Mouse (Mus musculus) gastrocnemius, postnatal 25 days (tissue): ENCODE measurements around the gene Atp6v0e. TPM values are rescaled to one million over a fixed set of nuclear protein-coding genes. Genes with fewer than 3 reads are reported as not detected.

Experiments
- DNase-seq: peaks from one replicate; pipeline ENCODE4 v3.0.0; 2022
- total RNA-seq, 2 experiments: library from RNA; stranded (reverse); gene quantifications; 1 replicate in 1 of 2; 2 replicates in 1 of 2; pipeline ENCODE4 v1.2.3; 2021

The Atp6v0e gene
- total RNA-seq, 2 experiments from 2014 or later, result 29.7 to 43.1 TPM

DNA sequence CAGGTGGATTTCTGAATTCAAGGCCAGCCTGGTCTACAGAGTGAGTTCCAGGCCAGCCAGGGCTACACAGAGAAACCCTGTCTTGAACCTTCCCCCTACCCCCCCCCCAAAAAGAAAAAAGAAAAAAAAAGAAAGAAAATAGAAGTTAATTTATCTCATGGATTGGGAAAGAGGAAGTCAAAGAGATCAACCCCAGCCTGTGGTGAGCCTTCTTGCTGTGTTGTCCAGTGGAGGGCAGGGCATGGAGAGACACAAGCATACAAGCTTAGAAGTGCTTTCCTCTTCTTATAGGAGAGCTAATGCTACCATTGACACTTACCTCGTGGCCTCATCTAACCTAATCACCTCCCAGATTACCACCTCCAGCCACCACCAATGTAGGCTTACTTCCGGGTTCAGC is 23.2 kb upstream of the Atp6v0e start:
- no peak for DNase-seq

DNA sequence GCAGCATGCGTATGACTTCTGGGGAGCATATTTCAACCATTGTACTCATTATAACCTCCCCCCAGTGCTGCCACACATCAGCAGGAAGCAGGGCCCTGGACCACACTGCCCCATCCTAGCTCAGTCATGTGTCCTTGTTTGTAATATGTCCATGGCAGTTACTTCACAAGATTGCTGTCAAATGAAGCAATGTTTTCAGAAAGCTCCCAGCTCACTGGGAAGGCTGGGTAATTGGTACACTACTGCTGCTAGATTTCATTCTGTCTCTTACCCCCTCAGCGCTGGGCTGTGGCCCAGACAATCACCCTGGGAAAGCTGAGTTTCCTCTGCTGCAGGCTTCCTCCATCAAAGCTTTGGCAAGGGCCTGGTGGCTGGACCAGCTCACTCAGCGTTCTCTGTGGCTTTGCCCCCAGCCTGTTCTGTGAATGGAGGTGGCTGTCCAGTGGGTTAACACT is 22.7 kb upstream of the Atp6v0e start:
- DNase-seq, result no peak

DNA sequence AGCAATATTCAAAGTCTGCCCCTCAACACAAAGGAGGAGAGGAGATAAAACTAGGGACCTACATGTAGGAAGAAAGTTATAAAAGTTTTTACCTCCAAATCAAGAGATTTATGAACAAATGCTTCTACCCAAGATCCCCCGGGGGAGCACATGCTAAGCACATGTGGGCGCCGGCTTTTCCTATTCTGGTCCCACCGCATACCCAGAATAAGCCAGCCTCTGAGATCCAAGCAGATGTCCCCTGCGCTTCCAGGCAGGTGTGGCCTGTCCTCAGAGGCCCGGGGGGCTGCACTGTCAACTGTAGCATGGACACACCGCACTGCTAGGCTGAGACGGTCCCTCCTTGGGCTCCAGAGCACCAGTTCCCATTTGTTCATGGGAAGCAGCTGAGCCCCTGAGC is 19.6 kb upstream of the Atp6v0e start:
- DNase-seq, result no peak

DNA sequence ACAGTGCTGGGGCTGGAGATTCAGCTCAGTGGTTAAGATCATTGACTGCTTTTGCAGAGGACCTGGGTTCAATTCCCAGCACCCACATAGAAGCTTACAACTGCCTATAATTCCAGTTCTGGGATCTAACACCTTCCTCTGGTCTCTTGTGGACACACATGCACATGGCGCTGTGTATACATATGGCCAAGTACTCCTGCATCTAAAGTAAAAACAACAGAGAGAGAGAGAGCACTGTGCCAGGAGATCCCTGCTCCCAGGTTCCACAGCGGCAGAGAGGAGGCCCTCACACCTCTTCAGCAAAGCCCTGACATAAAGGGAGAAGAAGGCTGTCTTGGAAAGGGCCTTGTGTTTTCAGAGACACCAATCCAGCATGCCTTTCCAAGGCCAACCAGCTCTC is 19.0 kb upstream of the Atp6v0e start:
- DNase-seq, result no peak

DNA sequence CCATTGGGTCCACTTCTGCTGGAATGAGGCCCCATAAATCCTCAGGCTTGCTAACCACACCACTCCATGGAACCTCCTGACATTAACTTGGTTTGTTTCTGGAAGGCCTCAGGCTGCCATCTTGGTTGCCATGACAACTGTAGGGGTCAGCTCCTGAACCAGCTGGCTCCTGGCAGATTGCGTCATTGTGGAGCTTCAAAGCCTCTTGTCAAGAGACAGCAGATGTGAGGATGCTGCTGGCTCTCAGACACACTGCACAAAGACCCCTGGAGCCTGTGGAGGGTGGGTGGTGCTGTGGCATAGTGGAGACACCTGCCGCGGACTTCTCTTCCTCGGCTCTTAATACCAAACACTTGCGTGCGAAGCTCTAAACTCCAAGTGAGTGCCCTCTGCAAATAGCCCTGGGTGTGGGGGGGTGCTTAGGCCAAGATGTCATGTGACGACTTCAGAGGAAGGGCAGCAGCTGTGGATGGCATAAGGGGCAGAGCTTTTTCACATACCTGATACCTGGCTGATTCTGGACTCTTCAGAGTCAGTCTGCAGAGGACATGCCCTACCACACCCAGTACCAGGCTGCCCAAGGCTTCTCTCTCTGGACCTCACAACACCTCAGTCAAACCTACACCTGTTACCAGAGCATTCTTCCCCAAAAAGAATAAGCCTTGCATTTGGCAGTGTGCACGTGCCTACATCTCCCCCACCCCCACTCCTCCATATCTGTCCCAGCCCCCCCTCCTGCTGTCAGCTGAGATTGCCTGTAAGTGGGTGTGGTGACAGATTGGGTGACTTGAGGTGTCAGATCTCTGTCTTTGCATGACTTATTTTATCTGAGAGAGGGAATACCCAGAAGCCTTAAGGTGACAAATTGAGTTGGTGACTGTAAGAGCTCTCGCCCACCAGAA is 18.3 kb upstream of the Atp6v0e start:
- no peak for DNase-seq

DNA sequence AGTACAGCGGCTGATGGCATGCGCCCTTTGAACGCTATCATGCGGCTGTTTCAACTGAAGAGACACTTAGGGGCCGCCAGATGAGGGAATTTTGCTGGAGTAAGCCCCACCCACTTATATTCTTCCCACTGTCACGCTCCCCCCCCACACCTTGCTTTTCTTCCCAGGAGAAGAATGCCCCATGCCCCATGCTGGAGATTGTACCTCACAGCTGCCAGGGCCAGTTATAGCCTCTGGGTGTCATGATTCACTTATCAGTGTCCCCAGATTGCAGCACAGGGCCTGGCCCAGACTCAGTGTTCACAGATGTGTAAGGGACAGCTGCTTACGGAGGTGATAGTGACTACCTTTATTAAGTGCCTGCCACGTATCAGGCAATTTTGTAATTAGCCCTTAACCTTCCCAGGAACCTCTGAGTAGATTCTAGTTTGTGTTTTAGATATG is 17.6 kb upstream of the Atp6v0e start:
- no peak for DNase-seq

DNA sequence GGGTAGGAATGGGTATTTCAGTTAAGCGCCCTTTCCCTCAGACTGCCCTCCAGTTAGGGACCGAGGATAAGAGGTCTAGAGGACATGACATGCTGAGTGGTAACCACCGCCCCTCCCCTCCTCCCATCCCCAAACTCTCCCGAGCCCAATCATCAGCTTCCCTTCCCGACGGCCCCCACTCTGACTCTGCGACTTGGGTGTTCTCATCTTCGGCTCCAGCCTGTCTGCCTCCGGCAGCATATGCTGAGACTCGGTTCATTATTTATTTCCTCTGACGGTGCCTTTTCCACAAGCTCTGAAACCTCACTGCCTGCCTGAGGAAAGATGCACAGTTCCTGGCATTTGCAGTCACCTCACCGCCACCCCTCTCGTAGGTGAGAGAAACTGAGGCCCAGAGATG is 15.7 kb upstream of the Atp6v0e start:
- DNase-seq, result no peak

DNA sequence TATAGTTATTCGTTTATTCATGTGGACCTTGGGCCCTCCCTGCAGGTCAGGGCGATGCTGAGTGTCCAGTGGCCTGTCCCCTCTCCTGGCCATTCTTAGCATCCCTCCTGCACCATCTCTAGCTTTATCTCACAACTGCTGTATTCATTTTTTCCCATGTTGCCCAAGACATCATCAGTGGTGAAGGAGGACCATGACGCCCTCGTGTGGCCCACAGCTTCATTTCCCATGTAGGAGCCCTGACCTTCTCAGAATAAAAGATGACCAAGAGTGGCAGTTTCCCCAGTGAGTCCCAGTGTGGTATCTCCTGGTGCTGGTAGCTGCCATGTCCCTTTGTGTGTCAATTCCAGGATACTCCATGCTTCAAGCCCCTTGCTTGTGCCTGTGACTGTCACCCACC is 13.5 kb upstream of the Atp6v0e start:
- no peak for DNase-seq

DNA sequence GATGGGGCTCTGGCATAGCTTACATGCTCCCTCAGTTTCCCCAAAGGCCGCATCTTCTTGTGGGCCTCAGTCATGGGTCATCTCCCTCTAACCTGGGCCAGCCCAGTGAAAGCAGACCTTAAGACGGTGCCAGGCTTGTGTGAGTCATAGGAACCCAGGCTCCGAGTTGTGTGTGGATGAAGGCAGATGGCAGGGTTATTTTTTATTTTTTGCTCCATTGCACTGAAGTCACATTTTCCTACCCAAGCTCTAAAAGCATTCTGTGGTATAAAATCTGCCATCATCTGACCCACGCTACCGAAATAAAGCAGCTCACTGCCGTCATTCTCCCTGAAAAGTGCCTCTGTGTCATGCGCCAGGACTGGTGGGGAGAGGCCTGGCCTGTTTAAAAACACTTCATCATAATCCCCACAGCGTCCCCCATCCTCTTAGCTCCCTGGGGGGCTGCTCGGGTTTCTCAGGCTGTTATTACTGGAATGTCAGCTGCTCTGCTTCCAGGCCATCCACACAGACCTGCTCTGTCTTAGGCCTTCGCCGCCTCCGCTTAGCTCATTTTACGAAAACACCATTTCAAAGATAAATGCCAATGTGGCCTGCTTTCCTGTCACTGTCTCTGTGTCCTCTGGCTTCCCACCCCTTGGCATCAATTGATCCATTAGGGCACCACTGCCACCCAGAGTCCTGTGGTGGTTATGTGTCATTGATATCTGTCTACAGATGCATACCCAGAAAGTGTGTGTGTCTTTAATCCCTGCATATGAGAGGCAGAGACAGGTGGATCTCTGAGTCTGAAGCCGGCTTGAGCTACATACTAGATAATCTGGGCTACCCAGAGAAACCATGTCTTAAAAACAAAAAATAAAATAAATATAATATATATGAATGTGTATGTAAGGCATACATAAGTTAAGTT is 12.3 kb upstream of the Atp6v0e start:
- peak; percentile 57 for DNase-seq

DNA sequence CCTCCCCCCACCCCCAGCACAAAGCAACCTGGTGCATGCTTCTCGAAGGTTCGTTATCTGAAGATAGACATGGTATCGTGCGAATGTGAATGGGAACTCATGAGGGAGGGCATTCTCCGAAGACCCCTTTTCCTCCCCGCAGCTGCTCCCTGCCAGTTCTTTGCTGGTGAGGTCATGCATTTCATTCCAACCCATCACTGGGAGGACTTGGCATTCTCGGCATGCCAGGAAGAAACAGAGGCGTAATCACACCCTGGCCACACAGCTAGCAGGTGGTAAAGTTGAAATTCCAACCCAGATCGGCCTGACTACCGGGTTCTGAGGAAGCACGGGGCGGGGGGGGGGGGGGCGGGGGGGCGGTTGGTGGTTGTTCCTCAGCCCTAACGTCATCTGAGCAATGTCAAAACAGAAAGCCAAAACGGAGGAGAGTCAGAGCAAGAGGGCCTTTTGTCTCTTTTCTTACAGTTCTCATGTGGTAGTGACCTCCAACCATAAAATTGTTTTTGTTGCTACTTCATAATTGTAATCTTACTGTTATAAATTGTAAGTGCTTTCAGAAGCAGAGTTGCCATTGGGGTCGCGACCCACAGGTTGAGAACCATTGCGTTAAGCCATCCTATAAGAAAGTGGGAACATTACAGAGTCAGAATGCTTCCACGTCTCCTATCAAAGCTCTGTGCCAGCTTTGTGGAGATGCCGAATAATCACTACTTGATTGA is 4.0 kb upstream of the Atp6v0e start:
- DNase-seq, result no peak

DNA sequence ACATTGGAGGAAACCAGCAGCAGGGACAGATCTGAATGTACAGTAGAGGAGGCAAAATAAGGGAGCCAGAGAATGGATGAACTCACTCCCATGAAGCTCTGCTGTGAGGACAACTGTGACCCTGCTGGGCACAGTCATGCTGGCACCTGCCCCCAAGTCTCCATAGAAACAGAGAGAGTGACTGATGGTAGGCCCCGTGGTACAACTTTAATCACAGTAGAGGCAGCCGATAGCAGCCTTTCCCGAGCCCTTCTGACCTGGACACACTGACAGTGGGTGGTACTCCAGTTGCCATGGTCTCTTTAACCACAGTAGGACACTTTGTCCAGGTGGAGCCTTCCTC is 3.5 kb upstream of the Atp6v0e start:
- no peak for DNase-seq

DNA sequence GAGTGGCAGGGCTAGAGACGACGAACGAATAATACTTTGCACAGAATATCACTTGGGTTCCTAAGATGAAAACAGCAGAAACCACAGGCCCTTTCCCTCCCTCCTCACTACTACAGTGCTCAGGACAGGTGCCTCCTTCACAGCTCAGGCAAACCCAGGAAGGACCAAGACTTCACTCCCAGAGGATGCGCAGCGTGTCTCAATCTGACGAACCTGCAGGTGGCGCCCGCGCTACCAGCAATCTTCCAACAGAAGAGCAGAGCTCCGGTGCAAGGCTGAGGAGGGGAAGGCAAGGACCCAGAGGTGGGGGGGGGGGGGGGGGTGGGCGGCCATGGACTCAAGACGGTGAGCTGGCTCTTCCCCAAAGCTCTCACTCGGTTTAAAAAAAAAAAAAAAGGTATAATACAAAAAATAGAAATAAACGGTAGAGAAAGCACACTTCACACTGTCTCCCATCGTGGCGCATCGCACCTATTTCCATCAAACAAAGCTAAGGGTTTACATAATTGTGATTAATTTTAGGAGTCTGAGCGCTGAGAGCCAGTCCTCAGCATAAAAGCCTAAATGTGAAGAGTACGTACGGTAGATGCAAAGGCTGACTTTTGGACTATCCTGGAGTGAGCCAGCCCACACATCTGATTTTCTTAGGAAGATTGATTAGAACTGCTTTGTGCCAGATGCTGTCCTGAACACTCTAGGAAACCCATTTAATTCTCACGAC is 2.7 kb upstream of the Atp6v0e start:
- peak; percentile 72 for DNase-seq

DNA sequence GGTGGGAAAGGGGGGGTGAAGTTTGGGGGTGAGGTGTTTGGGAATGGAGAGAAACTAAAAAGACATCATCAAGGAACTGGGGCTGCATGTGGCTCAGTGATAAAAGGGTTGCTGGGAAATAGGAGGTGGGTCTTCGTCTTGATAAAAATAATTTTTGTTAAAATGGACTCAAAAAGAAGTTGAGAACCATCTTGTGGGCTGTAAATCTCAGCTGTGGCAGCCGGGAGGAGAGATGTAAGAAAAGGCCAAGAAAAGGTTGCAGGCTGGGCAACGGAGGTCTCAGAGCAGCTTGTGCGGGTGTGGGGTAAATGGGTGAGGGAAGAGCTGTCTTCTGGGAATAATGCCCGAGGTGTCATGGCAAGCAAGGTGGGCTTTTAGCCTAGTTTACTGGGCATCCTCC is 827 bp upstream of the Atp6v0e start:
- DNase-seq, result no peak

DNA sequence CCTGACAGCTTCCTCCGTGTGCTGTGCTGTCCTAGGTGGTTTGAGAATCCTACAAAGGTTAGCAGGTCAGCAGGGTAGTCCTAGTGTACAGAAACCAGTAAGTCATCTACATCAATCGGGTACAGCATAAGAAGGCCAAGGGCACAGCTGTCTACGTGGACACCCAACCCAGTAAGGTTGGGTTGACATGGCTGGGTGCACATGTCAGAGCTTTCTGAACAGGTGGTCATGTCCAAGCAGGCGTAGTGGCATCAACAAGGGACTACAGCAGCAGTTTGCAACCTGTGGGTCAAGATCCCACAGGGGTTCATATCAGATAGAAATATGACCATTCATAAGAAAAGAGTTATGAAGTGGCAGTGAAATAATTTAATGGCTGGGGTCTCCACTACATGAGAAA is 2.6 kb downstream of the Atp6v0e start:
- DNase-seq, result no peak

DNA sequence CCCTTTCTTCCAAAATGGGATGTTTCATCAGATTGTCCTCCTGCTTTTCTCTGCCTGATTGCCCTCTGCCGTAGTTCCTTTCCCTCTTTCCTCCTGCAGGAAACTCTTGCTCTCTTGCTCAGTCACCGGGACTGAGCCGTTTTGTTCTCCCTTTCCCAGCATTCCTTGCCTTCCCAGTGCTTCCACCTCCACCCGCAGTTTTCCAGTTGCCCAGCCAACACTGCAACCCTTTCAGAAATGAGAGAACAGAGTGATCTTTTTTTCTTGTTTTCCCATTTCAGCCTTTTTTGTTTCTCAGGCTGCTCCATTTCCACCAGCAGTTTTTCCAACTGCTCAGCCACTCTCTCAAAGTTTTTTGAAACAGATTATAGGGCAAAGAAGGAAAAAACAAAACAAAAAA is 8.2 kb downstream of the Atp6v0e start:
- DNase-seq, result no peak

DNA sequence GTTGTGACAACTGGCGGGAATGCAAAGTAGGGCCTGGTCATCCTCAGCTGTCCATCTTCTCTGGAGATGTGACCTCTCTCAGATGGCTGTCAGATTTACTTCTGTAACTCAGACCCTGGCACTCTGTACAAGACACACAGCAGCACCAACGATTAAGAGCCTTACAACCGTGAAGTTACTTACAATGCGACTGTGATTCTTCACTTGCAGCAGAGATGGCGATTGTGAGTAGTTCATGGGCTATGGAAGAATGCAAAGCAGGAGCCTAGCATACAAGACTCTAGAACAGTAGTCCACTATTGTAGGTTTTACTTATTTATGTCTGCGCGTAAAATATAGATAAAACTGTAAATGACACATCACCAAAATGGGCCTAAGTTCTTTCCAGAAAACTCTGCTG is 12.8 kb downstream of the Atp6v0e start:
- DNase-seq, result no peak

DNA sequence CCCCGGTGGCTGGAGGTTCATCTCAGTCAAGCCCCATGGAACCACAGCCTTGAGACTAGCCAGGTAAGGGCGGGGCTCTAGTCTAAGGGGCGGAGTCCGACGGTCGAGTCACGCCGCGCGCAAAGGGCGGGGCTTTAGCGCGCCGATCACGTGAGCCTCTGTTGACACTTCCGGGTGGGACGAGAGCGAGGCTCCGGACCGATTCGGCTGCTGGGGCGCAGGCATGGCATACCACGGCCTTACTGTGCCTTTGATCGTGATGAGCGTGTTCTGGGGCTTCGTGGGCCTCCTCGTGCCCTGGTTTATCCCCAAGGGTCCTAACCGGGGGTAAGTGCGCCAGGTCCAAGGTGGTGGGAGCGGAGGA is 13.2 kb downstream of the Atp6v0e start:
- DNase-seq, result peak; percentile 85

DNA sequence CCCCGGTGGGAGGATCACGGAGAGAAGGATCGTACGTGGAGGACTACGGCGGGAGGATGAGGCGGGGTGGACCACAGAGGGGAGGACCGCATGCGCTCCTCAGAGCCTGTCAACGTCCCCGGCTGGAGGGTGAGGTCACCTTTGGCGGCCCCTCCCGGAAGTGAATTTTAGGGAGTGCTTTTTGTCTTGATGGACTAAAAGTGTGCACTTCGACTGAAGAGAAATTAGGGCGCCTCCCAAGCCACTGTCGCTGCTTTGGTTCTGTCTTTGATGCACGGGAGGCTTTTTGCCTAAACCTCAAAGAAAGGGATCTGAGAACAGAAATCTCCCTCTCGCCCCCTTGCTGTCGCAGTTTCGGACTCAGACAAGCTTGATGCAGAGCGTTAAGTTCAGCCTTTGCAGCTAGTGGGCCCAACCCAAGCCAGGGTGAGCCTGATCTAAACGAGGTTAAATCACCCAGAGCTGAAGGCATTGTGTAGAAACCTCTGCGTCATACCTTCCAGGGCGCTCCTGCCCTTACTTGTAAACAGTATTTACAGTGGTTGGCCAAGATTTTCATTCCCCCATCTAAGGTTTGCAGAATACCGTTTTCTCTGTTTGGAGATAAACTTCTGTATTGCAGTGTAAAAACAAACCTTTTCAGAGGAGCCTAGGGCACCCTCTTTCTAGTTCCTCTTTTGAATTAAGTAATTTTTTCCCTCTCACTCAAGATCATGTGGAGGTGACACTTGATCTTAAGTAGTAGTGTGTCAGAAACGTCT is 13.8 kb downstream of the Atp6v0e start:
- peak; percentile 77 for DNase-seq

DNA sequence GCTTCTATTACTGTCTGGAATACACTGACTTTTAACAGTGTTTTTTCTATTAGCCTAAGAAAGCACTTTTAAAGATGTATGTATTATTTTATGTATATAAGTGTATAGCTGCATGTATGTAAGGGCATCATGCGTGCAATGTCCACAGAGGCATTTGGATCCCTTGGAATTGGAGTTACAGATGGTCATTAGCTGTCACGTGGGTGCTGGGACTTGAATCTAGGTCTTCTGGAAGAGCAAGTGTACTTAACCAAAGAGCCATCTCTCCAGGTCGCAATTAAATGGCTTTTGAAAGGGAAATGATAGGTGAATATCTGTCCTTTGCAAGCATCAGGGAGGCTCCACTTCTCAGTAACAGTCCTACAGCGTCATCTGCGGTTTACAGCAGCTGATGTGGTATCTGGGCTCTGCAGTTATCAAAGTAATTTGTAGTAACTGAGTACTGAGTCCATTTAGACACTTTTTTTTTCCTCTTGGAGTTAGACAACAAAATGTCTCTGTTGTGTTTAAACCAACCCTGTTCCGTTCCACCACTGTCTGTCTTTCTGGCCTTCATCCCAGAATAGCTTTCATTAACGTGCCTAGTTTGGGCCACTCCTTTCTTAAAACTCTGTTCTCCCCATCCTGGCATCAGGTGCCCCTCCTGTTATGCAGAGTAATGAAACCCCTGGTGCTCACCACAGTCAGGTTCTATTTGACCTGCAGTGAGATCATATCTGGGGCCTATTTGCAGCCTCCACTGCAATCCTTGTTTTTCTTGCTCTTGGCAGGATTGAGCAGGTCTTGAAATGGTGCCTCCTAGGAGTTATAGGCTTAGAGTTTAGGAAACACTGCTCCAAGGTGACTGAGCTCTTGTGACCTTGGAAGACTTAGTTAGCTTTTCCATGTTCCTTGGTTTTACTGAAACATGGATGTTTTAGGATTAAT is 14.9 kb downstream of the Atp6v0e start:
- no peak for DNase-seq

DNA sequence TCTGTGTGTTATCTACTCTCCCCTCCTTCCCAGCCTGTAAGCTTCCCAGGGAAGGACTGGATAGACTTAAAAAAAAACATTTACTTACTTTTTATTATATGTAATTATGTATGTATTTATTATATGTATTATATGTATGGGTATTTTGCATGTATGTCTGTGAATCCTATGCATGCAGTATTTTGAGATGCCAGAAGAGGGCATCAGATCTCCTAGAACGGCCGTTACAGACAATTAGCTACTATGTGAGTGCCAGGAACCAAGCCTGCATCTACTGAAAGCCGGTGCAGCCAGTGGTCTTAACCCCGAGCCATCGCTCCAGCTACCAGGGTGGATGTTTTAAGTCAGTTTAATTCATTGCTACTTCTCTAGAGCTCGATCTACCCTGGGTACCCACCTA is 18.2 kb downstream of the Atp6v0e start:
- no peak for DNase-seq
